Mouse (Mus musculus) bone marrow macrophage, adult 2 months (primary cell): ENCODE measurements around the gene Ppfibp2. TPM values are rescaled to one million over a fixed set of nuclear protein-coding genes. Genes with fewer than 3 reads are reported as not detected.

Experiments used
- H3K27ac ChIP-seq: 2 replicates; pipeline ENCODE4 v1.5.1; 2012; ENCODE audit warnings: low read depth, low read length; ENCODE audit not compliant: insufficient read depth
- H3K4me1 ChIP-seq: 2 replicates; pipeline ENCODE4 v1.6.1; 2012; ENCODE audit warnings: low read length; ENCODE audit not compliant: control insufficient read depth, insufficient read depth
- H3K4me3 ChIP-seq: 2 replicates; pipeline ENCODE4 v1.5.1; 2012; ENCODE audit warnings: mild to moderate bottlenecking, low read length, moderate library complexity; ENCODE audit not compliant: insufficient read depth
- CTCF ChIP-seq: IDR thresholded peaks from 2 replicates; pipeline ENCODE4 v1.5.1; 2012; ENCODE audit warnings: low read depth, mild to moderate bottlenecking, low read length, moderate library complexity
- POLR2A ChIP-seq: IDR thresholded peaks from 2 replicates; pipeline ENCODE4 v1.6.1; 2012; ENCODE audit warnings: mild to moderate bottlenecking, low read depth, low read length, borderline replicate concordance
- polyA plus RNA-seq: library from polyadenylated mRNA; stranded (reverse); fragments of >200 nt; gene quantifications from 2 replicates; pipeline ENCODE4 v1.2.4, GENCODE M21; 2012; ENCODE audit not compliant: missing spikeins, insufficient read depth, insufficient read length

Gene Ppfibp2
- polyA plus RNA-seq, result 44.3 and 45.4 TPM in 2 replicates

DNA sequence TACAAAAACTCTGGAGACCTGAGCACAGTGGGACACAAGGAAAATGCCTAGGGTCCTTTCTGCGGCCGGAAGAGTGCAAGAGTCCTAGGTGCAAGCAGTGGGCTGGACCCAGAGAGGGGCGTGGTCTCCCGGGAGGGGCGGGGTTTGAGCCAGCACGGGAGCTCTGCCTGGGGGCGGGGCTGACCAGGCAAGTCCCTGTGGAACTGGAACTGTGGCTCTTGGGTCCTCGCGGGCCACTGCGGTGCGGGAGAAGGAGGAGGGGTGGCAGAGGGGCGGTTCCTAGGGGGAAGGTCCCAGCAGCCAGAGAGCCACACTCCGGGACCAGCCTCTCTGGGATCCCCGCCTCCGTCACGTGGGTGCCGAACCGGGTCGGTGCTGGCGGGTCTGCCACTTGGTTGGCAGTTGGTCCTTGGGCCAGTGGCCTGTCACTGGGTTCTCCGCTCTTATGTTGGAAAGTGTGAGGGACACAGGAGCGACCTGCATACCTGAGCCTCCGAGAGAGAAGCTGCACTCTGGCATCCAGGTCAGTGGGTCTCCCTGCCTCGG lies at the start of gene Ppfibp2:
Gene Ppfibp2 (plus strand): TSS at position 351 of the 546 bp plus-strand sequence.
- TF ChIP-seq CTCF (no peak), POLR2A (no peak)
- peaks cover 46% of the 10 kb centered on the region for H3K4me1 ChIP-seq
- peak within 1 kb of the TSS; percentile 80 for H3K4me3 ChIP-seq
- H3K27ac ChIP-seq, result peak within 1 kb of the TSS; percentile 94

DNA sequence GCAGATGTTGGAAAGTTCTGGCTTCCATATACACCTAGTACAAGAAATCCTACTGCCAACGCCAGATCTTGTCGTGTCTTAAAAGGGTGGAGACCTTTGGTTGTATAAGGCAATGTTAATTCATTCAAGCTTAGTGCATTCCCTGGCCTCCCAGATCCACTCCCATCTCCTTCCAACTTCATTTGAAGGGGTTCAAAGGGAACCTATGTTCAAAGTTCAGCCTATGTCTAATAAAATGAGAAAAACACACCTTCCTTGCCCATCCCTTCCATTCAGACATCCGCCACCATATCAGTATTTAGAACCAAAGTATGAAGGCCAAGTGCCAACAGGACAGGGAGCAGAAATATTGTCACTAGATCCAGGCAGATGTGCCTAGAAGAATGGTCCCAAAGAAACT lies 47.1 kb upstream of the Ppfibp2 start:
- TF ChIP-seq CTCF (no peak), POLR2A (no peak)
- no peaks in the 10 kb centered on the region for H3K4me1 ChIP-seq
- no peak overlapping the region for H3K4me3 ChIP-seq
- no peak overlapping the region for H3K27ac ChIP-seq

DNA sequence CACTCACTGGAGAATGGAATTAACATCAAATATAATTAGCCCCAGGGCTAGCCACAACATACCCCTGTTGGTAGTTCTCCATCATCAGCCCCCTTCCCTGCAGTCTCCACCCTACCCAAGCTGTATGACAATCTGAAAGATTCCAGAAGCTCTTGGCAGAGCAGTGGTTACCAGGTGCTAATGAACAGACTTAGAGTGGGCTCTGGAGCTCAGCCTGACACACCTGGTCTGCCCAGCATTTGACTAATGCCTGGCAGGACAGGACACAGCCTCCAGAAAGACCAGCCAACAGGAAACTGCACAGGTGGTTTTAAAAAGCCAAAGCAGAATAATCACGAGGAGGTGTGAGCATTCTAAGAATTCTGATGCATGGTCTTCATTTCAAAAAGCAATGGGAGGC lies 41.5 kb upstream of the Ppfibp2 start:
- no peak for TF ChIP-seq POLR2A
- no peak for TF ChIP-seq CTCF

DNA sequence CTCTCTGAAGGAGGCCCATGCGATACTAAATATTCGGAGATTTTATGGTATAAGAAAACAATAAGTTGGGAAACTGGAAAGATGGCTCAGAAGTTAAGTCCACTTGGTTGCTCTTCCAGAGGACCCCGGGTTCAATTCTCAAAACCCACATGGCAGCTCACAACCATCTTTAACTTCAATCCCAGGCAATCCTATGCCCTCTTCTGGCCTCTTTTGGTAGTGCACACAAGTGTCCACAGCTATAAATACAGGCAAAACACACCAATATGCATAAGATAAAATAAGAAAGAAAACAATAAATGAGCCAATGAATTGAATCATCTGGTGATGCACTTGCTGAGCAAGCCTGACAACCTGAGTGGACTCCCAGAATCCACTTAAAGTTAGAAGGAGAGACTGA lies 39.1 kb upstream of the Ppfibp2 start:
- Histone ChIP-seq H3K4me1 (no peaks in the 10 kb centered on the region), H3K4me3 (no peak overlapping the region), H3K27ac (no peak overlapping the region)
- TF ChIP-seq POLR2A (no peak), CTCF (no peak)

More for the DNA sequence above, 41.5 kb upstream of the Ppfibp2 start:
- Histone ChIP-seq H3K4me1 (no peaks in the 10 kb centered on the region), H3K4me3 (no peak overlapping the region), H3K27ac (no peak overlapping the region)

DNA sequence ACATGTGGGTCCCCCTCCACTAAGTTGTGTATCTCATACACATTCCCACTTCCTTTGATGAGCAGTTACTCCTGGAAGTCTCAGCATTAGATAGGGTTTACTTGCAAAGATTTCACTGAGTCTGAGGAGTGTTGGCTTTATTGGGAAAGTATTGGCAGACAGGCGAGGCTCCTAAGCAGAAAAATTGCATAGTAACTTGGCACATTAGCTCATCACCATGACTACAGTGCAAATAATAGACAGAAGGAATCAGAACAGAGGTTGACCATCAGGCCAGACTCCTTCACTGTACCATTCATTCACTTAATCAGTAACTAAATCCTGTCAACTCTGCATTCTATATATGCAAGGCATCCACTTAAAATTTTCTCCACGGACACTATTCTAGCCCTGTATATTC lies 34.3 kb upstream of the Ppfibp2 start:
- H3K4me1 ChIP-seq, result no peaks in the 10 kb centered on the region
- no peak overlapping the region for H3K27ac ChIP-seq
- no peak overlapping the region for H3K4me3 ChIP-seq
- TF ChIP-seq CTCF (no peak), POLR2A (no peak)

DNA sequence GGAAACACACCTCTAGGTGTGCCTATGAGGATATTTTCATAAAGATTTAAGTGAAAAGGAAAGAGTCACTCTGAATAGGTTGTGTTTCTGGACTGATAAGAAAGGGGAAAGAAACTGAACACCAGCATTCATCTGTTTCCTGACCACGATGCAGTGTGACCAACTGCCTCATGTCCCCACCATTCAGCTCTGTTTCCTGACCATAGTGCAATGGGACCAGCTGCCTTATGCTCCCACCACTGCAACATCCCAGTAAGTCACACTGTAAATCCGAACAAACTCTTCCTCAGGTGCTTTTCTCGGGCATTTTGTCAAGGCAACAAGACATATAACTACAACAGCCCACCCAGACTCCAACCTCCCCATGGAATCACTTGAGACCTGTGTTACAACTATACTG lies 33.4 kb upstream of the Ppfibp2 start:
- TF ChIP-seq POLR2A, result no peak
- no peak for TF ChIP-seq CTCF
- H3K4me3 ChIP-seq, result no peak overlapping the region
- H3K27ac ChIP-seq, result no peak overlapping the region
- 0 out of 2 replicates have a peak, but pooled peaks cover 2% of the 10 kb centered on the region for H3K4me1 ChIP-seq

DNA sequence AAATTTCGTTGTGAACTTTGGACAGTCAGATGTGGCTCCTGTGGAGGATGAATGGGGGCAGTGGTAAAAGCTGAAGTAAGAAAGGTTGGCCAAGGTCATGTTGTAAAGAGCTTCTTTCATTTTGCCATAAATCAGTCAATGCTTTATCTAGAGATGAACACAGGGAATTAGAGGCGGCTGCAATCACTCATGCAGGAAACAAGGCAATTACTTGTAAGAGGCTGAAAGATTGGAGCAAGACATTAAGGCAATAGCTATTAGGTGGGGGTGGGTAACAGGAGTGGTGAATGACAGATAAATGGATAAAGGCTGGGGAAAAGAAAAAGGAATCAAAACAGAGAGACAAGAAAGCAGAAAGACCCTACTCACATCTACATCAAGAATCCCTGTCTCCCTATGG lies 31.3 kb upstream of the Ppfibp2 start:
- Histone ChIP-seq H3K27ac (no peak overlapping the region), H3K4me3 (no peak overlapping the region), H3K4me1 (0 out of 2 replicates have a peak, but pooled peaks cover 2% of the 10 kb centered on the region)
- TF ChIP-seq CTCF, result no peak
- no peak for TF ChIP-seq POLR2A

DNA sequence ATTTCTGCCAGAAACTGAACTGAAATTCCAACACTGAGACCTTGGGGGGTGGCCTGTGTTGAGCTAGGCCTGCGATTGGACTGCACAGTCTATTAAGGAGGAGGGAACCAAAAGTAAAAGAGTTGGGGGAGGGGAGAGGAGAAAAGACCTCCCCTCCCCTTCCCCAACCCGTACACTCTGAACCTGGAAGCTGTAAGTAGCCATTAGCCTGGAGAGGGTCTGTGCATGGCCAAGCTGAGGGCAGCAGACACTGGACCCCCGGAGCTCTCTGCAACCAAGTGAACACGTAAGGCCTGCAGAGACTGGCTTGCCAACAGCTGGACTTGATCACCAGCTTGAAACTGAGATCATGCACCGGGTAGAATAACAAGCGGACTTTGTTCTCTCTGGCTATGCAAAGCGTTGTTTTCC lies 27.7 kb upstream of the Ppfibp2 start, which contains the start of gene Olfml1:
Gene Olfml1 (plus strand): TSS at position 186 of the 411 bp plus-strand sequence.
- no peak within 1 kb of the TSS for H3K4me3 ChIP-seq
- no peak for TF ChIP-seq POLR2A
- no peak for TF ChIP-seq CTCF
- H3K27ac ChIP-seq, result no peak within 1 kb of the TSS
- 0 out of 2 replicates have a peak, but pooled peaks cover 2% of the 10 kb centered on the region for H3K4me1 ChIP-seq

DNA sequence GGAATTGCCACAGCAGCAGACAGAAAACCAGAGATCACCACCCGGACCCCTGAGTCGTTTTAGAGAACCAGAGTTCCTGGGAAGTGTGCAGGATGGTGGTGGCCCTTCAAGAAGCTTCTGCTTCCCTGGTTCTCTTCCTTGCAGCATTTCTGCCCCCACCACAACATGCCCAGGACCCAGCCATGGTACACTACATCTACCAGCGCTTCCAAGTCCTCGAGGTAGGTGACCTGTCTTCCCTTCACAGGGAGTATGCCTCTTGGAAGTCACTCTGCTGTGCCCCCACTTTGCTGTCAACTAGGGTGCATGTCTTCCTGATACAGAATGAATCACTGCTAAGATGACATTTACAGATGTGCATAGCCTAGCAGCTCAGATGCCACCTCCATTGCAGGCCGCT lies 27.3 kb upstream of the Ppfibp2 start:
- no peak overlapping the region for H3K27ac ChIP-seq
- H3K4me1 ChIP-seq, result 0 out of 2 replicates have a peak, but pooled peaks cover 2% of the 10 kb centered on the region
- no peak for TF ChIP-seq CTCF
- TF ChIP-seq POLR2A, result no peak
- no peak overlapping the region for H3K4me3 ChIP-seq

DNA sequence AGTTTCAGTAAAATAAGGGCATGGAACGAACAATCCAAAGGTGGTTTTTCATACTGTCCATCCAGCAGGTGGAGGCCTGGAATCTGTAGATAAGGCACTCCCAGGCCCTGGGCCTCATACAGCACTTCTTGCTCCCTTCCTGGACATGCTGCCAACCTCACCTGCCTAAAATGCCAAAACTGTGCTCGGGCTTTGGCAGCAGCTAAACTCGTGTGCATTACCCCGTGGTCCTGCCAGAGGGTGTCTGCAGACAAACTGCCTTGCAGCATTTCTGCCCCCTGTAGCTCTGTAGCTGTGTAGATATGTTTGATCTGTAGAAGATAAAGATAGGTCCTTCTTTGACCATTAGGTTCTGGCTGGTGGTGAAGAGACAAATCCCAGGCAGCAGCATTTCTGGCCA lies 26.0 kb upstream of the Ppfibp2 start:
- H3K4me1 ChIP-seq, result 0 out of 2 replicates have a peak, but pooled peaks cover 2% of the 10 kb centered on the region
- no peak overlapping the region for H3K4me3 ChIP-seq
- no peak overlapping the region for H3K27ac ChIP-seq
- TF ChIP-seq CTCF (no peak), POLR2A (no peak)
